Mouse (Mus musculus) CD4-positive, CD25-positive, alpha-beta regulatory T cell, adult 4 months (primary cell): ENCODE results near the gene Ankrd12. TPM values are rescaled to one million over a fixed set of nuclear protein-coding genes. Genes with fewer than 3 reads are reported as not detected.
"Not testable (repeated sequence)": the region's sequence is repeated elsewhere in the genome, so short reads cannot be mapped to it uniquely, and the experiment has no call there.

Source experiments
- ATAC-seq: one replicate; pipeline ENCODE4 v1.8.0; 2017
- polyA plus RNA-seq, 2 experiments: library from polyadenylated mRNA; unstranded; fragments of 100-300 nt; shearing (Covaris generic); gene quantifications; one replicate each; pipeline ENCODE4 v1.2.1; 2017

The Ankrd12 gene
- polyA plus RNA-seq, 2 experiments from 2014 or later: 149 to 151 TPM

DNA sequence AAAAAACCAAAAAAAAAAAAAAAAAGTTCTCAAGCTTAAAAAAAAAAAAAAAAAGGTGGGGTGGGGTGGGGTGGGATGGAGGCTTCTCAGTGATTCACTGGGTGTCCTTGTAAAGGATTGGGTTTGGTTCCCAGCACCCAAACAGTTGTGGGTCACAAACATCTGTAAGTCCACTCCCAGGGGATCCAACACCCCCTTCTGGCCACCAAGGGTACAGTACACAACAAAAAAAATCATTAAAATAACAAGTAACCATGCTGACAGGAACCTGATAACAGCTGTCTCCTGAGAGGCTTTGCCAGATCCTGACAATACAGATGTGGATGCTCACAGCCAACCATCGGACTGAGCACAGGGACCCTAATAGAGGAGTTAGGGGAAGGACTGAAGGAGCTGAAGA is 7.6 kb upstream of the Ankrd12 start:
- ATAC-seq: no peak

DNA sequence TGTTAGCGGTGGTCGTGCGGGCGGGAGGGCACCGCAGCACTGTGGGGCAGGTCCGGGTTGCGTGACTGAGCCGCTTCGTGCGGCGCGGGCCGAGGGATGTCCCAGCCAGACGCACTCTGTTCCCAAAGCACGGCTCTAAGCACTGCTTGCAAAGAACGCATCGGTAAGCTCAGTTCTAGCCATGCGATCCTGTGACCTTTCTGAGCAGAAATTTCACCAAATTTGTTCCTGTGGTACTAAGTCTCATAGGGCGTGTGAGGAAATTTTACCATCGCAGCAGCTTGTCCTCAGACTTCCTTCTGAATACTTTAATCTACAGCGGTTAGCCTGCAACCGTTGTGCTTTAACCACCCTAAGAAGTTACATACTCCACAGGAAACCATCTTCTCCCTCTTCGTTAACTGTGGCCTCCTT is 555 bp upstream of the Ankrd12 start:
- ATAC-seq: peak; percentile 3

DNA sequence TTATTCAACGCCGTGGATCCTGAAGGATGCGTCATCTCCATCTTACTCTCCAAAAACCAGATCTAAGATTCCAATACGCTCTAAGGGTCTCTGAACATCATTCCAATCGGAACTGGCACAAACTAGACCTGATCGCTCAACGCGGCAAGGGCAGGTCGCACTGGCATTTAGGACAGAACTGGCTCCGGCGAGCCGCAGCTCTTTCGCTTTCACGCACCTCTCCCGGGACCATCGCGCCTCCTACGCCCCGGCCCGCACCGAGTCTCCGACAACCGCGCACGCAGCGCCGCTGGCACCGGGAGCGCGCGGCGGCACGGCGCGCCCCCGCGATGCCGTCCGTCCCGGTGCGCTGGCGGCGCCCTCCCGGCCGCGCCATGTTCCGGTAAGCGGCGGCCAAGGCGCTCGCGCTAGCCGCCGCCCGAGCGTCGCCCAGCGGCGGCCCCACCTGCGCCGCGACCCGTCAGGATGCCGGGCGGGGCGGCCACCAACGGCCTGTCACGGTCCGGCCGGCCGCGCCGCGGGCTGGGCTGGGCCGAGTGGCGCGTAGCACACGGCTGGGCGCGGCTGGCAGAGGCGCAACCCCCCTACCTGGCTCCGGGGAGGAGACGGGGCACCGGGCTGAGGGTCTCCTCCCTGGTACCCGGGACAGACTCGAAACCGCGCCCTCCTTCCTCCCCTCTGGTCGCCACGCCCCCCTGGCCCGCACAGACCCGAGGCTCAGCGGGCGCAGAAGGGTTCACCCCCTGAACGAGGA is 538 bp downstream of the Ankrd12 start:
- peak; percentile 32 for ATAC-seq

DNA sequence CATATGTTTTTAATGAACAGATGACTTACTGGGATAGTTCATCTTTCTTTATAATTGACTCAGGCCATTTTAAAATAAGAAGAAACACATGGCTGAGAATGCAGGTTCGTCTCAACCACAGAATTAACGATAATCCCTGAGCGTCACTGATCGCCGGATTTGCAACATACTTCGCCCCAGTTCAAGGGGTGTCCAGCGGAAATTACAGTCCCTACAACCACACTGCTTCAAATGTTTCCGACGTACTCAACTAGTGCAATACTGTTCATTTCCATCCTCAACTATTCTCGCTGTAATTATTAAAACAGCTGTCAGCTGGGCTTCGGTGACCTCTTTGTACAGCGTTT is 1.1 kb downstream of the Ankrd12 start:
- peak; percentile 12 for ATAC-seq

DNA sequence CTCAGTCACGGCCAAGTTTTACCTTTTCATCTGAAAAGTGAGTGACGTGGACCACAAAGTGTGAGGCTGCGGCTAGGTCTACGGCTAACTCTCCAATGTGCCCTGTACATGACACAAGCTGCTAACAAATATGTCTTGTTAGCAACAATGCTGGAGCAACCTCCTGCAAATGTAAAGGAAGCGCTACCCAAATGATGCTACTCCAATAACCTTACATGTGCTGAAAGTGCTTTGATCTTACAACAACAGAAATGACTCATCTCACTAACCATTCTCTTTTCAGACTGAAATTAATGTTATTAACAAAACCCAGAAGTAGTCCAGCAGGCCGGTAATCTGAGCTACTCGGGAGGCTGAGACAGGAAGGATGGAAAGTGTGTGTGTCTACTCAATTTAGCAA is 2.9 kb downstream of the Ankrd12 start:
- ATAC-seq: peak; percentile 50

DNA sequence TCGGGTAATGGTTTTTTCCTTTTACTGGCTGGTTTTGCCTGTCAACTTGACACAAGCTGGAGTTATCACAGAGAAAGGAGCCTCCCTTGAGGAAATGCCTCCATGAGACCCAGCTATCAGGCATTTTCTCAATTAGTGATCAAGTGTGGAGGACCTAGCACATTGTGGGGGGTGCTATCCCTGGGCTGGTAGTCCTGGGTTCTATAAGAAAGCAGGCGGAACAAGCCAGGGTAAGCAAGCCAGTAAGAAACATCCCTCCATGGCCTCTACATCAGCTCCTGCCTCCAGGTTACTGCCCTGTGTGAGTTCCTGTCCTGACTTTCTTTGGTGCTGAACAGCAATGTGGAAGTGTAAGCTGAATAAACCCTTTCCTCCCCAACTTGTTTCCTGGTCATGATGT is 7.9 kb downstream of the Ankrd12 start:
- ATAC-seq: not testable (repeated sequence)

DNA sequence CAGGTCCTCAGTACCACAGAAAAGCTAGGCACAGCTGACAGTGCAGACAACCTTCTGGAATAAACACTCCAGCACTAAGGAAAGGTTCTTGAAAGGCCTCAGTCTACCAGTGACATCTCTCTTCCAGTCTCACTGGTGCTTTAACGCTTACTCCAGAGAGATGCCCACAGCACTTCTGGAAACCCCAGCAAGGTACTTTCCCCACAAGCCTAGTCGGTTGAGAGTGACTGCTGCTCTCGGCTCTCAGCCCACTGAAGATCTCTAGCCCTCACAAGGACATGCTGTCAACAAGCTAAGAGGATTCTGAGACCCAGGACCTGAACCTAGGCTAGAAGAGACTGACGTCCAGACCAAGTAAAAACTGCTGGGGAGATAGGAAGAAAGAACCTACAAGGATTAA is 11.8 kb downstream of the Ankrd12 start:
- peak; percentile 81 for ATAC-seq

DNA sequence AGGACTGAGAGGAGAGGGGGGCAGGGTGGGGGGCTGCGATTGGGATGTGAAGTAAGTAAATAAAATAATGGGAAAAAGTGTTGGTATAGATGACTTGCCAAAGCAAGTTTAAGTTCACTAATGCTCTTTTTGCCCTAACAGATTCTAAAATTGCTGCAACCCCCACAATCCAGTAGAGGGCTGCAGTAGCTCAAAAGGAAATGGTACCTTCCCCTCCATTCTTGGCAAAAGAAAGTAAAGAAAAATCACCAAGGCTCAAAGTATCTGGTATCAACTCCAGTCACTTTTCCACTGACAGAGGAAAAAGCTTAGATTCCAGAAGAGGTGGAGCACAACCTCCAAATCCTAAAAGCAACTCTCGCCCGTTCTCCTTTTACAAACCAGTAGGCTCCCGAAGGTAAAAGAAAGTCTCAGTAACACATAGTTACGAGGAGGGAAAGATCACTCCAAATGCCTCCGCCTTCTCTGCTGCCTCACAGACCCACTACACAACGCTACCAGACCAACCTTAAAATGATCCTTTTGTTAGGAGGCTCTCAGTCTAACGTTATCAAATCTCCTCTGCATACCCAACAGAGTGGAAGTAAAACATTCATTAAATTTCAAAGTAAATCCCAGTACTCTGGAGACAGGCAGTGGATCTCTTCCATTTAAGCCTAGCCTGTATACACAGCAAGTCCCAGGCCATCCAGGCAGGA is 15.5 kb downstream of the Ankrd12 start:
- peak; percentile 56 for ATAC-seq

DNA sequence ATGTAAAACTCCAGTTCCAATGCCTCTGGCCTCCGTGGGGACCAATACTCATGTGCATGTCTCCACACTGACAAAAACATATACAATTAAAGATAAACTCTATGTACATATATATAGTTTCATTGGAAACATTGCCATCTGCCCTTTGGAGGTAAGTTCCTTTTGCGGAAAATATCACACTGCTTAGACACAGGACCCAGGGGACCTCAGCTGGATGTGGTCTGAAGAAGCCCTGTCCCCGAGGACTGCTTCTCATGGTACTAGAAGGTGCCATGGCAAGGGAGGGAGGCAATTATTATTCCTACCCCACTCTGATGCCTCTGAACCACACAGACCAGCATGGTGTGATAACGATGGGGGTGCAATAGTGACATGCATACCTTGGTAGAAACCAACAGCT is 18.7 kb downstream of the Ankrd12 start:
- no peak for ATAC-seq

DNA sequence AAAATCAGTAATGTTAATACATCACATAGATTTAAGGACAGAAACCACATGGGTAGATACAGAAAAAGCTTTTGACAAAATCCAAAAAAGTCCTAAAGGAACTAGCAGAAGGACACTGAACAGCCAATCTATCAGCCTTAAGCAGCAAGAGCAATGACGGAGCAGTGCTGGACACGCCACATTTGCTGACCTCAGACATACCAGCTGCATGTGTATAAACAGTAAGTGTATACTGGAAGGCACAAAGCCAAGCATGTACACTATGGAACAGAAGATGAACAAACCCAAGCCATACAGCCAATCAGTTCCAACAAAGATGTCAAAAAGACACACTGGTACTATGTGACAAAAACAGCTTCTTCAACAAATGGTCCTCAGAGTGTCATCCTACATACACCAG is 19.7 kb downstream of the Ankrd12 start:
- ATAC-seq: no peak

DNA sequence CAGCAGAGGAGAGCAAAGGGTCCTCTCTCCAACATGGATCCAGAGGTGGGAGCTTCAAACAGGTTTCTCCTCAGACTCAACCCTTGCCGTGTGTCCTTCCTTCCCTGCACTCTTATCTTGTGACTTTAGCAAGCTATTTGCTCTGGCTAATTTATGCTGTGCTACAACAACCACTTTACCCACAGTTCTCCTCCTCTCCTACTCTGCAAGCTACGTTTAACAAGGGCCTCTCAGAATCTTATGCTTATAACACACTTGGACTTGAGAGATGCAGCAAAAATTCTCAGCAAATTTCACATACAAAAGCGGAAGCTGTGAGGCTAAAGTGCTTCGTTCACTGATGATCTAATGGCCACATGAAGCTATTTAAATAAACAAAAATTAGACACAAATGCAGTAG is 23.5 kb downstream of the Ankrd12 start:
- no peak for ATAC-seq

DNA sequence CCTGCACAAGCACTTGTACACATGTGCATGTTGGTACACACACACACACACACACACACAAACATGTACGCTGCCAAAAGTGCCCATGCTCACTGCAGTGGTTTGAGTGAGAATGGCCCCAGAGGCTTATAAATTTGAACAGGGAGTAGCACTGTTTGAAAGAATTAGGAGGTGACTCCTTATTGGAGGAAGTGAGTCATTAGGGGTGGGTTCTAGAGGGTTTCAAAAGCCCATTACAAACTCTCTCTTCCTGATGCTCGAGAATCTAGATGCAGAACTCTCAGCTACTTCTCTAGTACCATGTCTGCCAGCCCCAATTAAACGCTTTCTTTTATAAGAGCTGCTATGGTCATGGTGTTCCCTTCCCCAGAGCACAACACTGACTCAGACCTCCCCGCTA is 28.1 kb downstream of the Ankrd12 start:
- ATAC-seq: no peak

DNA sequence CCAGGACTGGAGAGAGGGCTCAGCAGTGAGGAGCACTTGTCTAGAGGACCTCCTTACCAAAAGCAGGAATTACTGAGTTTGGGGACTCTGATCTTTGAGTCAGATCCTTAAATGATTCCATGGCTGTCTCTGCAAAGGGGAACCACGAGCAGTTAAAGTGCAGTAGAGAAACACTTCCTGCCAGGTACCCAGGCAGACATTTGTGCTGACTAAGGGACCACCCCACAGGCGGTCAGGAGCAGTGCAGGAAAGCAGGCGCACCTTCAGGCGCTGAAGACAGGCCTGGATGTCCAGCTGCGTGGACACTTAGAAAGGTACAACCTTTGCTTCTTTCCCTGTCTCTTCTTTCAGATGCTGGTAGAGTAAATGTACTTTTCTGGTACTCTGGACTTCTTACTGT is 28.7 kb downstream of the Ankrd12 start:
- no peak for ATAC-seq

DNA sequence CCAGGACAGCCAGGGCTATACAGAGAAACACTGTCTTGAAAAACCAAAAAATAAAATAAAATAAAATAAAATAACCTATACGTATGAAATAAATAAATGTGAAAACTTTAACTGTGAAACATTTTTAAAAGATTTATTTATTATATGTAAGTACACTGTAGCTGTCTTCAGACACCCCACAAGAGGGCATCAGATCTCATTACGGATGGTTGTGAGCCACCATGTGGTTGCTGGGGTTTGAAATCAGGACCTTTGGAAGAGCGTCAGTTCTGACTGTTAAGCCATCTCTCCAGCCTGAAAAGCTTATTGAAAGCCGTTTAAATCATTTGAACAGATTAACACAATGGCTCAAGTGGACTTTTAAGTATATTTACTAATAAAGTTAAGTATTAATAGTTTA is 33.2 kb downstream of the Ankrd12 start:
- ATAC-seq: not testable (repeated sequence)

DNA sequence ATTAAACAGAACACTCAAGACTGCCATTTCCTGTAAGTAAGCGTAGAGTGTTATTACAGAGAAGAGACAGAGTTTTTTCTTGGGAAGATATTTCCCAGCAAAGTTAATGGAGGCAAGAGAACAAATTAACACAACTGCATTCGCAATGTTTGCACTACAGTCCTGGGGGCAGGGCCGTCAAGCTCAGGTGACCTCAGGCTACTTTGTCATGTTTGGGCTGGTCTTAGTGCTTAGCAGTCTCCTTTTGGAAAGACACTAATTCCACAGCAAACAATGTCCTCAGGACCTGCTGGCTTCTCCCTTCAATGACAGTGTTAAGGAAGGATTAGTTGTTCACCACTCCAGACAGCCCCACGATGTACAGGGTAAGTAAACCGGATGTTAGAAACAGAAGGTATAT is 35.9 kb downstream of the Ankrd12 start:
- ATAC-seq: peak; percentile 29

DNA sequence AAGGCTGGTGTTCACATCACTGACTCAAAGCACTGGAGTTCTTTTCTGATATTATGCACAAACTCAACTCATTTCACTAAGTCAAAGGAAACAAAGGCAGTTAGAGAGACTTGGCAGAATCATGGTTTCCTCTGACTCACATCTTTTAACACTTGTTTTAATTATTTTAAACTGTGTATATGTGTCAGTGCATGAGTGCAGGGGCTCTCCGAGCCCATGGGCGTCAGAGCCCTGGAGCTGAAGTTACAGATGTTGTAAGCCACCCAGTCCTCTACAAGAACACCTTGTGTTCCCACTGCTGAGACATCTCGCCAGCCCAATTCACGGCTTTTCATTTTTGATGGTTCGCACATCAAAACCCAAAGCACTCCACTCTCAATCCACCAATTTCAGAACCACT is 43.6 kb downstream of the Ankrd12 start:
- ATAC-seq: no peak

DNA sequence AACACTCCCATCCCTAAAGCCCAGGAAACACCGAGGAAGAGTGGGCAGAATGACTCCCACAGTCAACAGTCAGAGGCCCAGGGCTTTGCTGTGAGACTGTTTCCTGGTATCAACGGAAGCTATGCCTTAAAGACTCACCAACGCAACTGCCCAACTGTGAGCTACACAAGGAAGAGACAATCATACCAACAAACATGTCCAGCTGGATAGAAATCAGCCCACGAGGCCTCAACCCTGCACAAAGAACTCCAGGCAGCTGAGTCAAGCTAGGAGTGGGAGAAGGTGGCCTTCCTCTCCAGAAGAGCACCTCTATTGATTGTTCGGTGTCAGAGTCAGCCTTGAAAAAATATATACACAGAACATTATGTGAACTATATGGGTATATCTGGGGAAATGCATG is 44.9 kb downstream of the Ankrd12 start:
- no peak for ATAC-seq

DNA sequence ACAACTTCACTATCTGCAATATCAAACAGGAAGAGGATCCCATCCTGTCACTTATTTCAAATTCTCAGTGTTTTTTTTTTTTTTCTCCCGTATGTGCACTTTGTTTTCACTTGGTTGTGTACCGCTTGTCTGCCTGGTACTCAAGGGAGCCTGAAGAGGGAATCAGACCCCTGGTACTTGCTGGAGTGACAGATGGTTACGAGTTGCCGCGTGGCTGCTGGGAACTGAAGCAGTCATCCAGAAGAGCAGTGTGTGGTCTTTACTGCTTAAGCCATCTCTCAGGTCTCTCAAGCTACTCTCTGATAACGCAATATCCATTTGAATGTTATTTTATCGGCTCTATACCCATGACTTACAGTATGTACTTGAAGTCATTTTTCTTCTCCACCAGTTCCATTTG is 52.7 kb downstream of the Ankrd12 start:
- no peak for ATAC-seq

DNA sequence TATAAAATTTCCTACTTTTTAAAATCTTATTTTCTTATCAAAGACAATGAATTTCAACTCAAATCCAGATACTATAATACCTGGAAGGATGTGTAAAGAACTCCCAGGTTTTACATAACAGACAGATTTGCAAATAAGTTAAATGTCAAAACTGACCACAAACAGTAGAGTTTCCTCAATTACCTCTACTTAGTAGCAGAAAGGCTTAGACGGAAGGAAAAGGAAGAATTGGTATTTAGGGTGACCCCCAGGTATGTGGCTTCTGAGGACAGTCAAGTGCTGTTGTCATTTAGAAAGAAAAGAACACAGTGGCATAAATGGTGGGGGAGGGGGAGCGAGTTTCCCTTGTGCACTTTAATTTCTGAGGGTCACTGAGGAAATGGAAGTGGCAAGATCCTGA is 65.1 kb downstream of the Ankrd12 start:
- ATAC-seq: no peak

DNA sequence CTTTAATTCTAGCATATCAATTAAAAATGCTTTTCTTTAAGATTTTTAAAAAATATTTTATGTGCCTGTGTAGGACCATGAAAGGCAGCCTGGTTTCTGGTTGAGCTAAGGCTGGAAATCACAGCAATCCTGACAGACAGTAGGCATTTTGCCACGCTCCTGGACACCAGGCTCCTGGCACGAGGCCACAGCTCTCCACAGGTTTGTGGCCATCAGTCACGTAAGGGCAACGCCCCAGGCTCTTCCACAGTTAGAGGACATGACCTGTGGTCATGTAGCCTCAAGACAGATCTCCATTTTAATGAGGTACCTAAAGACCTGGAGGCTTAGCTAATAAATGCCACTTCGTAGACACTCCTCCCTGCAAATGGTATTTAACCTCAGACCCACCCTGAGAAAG is 69.0 kb downstream of the Ankrd12 start:
- no peak for ATAC-seq

DNA sequence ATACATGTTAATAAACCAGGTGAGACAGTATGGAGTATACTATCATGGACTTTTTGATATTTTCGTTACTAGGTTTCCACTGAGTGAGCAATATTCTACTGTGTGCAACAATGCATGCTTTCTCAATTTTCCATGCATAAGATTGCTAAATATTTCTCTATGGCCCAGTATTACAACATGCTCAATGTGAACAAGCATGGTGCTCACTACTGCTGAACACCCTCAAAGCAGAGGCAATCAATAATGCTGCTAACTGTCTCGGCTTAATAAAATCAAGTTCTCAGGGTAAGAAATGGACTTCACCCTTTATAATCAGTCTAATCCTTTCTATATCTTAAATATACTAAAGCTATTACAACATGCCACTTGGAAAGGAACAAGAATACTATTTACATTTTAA is 69.4 kb downstream of the Ankrd12 start:
- no peak for ATAC-seq

DNA sequence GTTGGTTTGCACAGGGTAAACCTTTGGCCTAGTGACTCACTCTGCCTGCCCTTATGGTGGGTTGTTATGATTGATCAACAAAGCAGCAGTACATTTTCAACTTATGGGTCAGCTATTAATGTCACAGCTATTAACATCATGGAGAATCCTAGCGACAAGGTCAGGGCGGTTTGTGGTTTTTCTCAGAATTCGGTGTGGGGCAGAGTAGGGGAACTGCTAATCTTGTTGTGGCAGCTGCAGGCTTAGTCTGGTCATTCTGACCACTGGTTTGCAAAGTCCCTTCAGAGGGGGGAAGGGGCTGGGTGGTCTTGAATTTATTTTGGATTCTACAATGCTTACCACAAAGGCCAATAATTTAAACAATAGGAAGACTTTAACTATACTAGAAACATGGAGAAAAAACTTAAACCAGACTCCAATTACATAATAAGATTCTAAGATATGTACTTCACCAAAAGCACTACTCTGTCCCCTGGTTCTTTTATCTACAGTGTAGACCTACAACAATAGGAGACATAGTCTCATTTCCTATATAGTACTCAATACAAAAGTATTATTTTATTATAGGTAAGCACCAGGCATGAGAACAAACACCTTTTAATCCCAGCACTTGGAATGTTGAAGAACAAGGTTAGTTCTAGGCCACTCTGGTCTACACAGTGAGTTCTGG is 88.6 kb downstream of the Ankrd12 start:
- ATAC-seq: no peak

DNA sequence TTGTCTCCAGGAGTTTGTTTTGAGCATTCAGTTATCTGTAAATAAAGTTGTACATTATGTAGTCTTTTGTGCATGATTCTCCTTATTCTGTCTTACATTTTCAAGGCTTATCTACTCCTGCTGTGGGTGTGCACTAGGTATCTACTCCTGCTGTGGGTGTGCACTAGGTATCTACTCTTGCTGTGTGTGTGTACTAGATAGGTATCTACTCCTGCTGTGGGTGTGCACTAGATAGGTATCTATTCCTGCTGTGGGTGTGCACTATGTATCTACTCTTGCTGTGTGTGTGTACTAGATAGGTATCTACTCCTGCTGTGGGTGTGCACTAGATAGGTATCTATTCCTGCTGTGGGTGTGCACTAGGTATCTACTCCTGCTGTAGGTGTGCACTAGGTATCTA is 100.2 kb downstream of the Ankrd12 start:
- ATAC-seq: not testable (repeated sequence)

DNA sequence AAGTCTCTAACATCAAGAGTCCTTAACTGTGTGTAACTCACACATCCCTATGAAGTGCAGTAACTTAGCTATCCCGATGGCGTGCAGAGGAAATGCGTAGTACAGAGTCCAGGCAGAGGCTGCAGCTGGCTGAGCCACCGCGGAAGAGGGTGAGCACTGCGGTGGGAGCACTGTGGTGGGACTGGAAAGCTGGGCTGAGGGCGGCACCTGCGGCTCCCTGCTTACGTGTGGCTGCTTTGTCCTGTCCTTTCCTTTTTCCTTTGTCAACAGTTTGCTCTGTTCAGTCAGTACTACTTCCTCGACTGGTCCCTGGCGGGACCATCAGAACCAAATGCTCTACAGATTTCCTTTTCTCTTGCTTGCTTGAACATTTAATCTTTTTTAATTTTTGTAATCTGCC is 109.1 kb downstream of the Ankrd12 start:
- ATAC-seq: no peak
